Mouse (Mus musculus): ENCODE measurements at regions not wholly inside any gene's neighbourhood (a gene's known extent, or its start where the extent isn't known, plus 50 kb on each side); places are given as distances from the start of the nearest gene placed in this dataset.
A peak's percentile ranks its signal among the peaks of the same experiment; 100 is the strongest.

DNA sequence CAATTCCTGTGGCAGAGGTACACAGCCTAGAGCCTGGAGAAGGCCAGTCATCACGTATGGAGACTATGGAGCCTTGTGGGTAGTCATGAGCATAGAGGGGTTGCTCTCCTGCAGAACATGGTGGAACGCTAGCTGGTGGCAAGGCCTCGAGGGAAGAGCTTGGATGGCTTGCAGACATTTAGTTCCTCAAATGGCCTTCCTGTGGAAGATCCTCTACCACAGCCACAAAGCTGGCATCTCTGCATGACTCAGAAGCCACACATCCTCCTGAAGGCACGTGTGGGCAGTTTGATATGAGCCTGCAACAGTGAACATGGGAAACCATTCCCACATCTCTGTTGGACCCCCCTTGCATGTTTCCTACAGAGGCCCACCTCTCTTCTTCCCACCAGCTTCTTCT is 547.9 kb upstream of the Lrrc6 start:
- DNase-seq, result no peak

GRCm38 (mm10) chr15:67048148-67048547 is 547.4 kb upstream of the Lrrc6 start:
- no peak for DNase-seq

- DNase-seq, result no peak
These were observed 545.5 kb upstream of the Lrrc6 start for GRCm38 (mm10) chr15:67045920-67046804.

DNA sequence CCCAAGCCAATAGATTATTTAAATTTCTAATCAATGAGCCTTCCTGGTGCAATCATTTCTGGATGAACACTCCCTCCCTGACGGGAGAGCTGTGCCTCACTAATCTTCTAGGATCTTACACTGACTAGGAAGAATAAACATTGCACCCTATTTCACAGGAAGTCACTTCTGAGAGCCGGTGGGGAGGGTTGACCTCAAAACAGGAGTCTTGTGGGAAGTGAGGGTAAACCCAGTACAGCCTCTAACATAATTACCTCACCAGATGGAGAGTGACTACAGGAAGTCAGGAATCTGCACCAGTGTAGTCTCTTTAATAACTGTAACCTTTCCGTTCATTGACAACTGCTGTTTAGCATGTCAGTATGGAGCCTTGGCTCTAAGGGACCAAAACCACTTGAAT is 544.6 kb upstream of the Lrrc6 start:
- no peak for DNase-seq

DNA sequence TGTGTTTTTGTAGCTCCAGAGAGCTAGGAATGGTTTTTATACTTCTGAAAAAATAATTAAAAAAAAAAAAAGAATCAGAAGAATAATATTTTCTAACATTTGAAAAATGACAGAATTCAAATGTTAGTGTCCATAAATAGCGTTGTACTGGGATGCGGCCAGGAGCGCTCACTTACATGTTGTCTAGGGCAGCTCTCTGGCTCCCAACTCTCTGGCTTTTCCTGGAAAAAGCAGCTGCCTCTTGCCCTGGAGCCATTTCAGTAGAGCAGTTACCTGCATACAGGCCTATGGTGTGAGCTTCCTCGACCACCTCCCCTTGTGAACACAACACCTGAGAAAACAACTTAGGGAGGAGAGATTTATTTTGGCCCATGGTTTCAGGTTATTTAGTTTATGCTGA is 544.1 kb upstream of the Lrrc6 start:
- DNase-seq, result no peak

- DNase-seq, result peak in 1 of 2 experiments; percentile 55
These were observed 541.4 kb upstream of the Lrrc6 start for GRCm38 (mm10) chr15:67042131-67042530.

GRCm38 (mm10) chr15:67040229-67040628 is 539.5 kb upstream of the Lrrc6 start:
- peak in 1 of 2 experiments; percentile 38 for DNase-seq

- peak; percentile 64 to 69 for DNase-seq
These were observed 538.8 kb upstream of the Lrrc6 start for GRCm38 (mm10) chr15:67039421-67039907.

DNA sequence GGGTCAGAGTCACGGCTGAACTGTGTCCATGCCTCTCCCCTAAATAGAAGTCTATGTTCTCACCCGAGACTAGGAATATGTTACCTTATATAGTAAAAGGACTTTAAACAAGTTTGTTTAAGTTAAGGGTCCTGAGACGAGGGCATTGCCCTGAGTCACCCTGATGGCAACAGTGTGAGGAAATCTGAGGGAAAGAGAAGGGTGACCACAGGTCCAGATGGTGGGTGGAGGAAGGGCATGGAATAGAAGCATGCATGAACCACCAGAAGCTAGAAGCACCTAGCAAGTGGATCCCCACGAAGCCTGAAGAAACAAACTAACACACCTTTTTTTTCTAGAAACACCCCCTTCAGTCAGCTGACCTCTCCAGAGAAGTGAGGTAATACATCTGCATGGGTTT is 536.9 kb upstream of the Lrrc6 start:
- no peak for DNase-seq

DNA sequence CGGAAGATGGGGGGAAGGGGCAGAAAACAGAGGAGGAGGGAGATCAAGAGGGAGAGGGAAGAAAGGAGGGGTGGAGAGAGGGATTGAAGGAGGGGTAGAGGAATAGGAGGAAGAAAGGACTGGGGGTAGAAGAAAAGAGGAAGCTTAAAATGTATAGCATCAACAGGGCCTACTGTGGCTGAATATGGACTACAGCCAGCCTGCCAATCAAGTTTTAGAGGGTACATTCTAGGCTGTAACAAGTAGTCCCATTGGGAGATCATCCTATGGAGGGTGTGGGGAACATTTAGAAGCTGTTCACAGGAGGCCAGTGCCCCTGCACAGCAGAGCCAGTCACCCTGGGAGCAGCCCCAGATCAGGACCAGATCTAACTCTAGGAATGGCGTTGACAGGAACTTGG is 535.6 kb upstream of the Lrrc6 start:
- DNase-seq, result no peak

GRCm38 (mm10) chr15:67033936-67034335 is 533.2 kb upstream of the Lrrc6 start:
- DNase-seq, result no peak

GRCm38 (mm10) chr15:67031866-67032526 is 531.3 kb upstream of the Lrrc6 start:
- no peak for DNase-seq

GRCm38 (mm10) chr15:67030975-67031374 is 530.3 kb upstream of the Lrrc6 start:
- no peak for DNase-seq

- DNase-seq, result no peak
These were observed 527.5 kb upstream of the Lrrc6 start for GRCm38 (mm10) chr15:67028161-67028560.

- DNase-seq, result no peak
These were observed 527.0 kb upstream of the Lrrc6 start for GRCm38 (mm10) chr15:67027751-67028150.

- no peak for DNase-seq
These were observed 525.0 kb upstream of the Lrrc6 start for GRCm38 (mm10) chr15:67025746-67026145.

GRCm38 (mm10) chr15:67024386-67024785 is 523.7 kb upstream of the Lrrc6 start:
- no peak for DNase-seq

DNA sequence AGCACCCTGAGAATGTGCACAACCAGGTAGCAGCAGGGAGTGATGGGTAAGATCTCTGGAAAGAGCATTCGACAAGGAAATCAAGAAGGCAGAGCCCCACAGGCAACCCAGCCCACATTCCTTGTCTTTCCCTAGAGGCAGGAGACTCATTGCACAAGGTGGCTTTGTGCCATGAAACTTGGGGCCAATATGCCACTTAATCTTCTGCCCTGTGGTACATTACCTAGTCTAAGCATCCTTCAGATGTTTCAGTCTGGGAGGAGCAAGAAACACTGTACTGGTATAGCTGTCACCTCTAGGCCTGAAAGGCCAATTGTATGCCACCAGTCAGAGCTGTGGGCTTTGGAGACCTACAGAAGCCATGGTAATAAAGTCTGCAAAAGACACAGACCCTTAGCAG is 522.4 kb upstream of the Lrrc6 start:
- DNase-seq, result no peak

- DNase-seq, result no peak
These were observed 520.7 kb upstream of the Lrrc6 start for GRCm38 (mm10) chr15:67021391-67021790.

- DNase-seq, result no peak
These were observed 519.2 kb upstream of the Lrrc6 start for GRCm38 (mm10) chr15:67019891-67020290.

DNA sequence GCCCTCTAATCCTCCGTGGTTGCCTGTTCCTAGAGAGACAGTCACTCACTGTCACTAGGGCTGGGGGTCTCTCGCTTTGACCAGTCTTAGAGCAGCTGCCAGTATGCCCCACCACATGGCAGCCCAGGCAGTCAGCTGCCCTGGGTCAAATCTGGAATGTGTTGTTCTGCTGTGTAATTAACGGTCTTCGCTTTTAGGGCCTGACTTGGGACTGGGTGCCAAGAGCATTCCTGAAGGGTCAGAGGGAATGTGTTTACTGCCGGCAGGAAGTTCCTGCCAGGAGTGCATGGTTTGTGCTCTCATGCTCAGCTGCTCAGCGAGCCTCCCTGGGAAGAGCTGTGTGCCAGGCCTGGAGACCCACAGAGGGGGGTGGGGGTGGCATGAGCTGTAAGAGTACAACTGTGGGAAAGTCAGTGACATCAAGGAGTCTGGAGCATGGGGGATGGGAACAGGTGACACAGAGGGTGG is 518.5 kb upstream of the Lrrc6 start:
- no peak for DNase-seq

All from spleen, adult 18-20 months (tissue).